Mouse (Mus musculus): ENCODE measurements around the gene Olfr297. TPM values are rescaled to one million over a fixed set of nuclear protein-coding genes. Genes with fewer than 3 reads are reported as not detected.

The Olfr297 gene
- polyA plus RNA-seq (2012; ENCODE audit: insufficient read depth, insufficient read length, missing spikeins), result not detected in 2 replicates

DNA sequence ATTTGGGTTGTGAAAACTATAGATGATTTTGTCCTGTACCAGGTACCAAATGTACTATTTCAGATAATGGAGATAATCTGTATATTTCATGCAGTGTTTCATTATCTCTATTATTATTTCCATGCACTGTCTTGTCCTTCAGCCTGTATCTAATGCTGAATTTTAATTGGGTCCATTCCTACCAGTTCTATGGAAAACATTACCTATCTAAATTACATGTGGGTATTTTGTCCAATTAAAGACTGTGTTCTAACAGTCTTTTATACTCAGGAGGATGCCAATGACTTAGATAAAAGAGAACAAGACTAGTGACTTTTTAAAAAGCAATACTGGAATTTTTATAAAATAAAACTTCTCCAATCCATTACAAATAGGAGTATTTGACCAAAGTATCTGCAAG lies at the start of gene Olfr297:
Olfr297 (plus strand) TSS at position 301 of the 400 bp plus-strand sequence.
- no peaks in the 10 kb centered on the region for H3K4me1 ChIP-seq (ENCODE audit: control insufficient read depth, insufficient read depth, insufficient read length, low read length)
- H3K27ac ChIP-seq (replicated peaks; ENCODE audit: low read depth, low read length), result no peak within 1 kb of the TSS
- no peak within 1 kb of the TSS for H3K4me3 ChIP-seq (ENCODE audit: insufficient read depth, low read depth, low read length)

DNA sequence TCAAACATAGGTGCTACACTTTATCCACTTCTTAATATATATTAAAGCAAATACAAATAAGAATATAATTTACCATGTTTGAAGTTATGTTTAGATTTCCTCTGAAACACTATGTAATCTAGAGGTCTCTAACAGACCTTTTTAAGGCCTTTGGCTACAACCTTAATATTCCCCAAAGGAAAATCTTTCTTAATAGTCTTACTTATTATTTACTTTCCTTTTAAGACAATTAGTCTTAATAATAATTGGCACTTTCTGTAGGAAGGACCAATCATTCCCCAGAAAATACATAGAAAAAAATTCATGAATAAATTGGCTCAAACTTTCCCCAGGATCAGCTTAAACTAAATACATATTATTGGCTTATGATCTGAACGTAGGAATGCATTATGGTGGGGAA lies 27.4 kb upstream of the Olfr297 start, which contains the start of gene Olfr298:
Olfr298 (minus strand) TSS at position 101 of the 400 bp plus-strand sequence.
- H3K4me1 ChIP-seq (ENCODE audit: control insufficient read depth, insufficient read depth, insufficient read length, low read length), result no peaks in the 10 kb centered on the region
- no peak within 1 kb of the TSS for H3K27ac ChIP-seq (replicated peaks; ENCODE audit: low read depth, low read length)
- H3K4me3 ChIP-seq (ENCODE audit: insufficient read depth, low read depth, low read length), result no peak within 1 kb of the TSS

Other genes with a start within 250 kb of the Olfr297 start
- not detected in 2 replicates for gene Olfr310, start 242.8 kb upstream of the Olfr297 start, polyA plus RNA-seq (2012; ENCODE audit: insufficient read depth, insufficient read length, missing spikeins)
- not detected in 2 replicates for gene Olfr309, start 206.3 kb upstream of the Olfr297 start, polyA plus RNA-seq (2012; ENCODE audit: insufficient read depth, insufficient read length, missing spikeins)
- gene Olfr308, start 194.3 kb upstream of the Olfr297 start, polyA plus RNA-seq (2012; ENCODE audit: insufficient read depth, insufficient read length, missing spikeins), result not detected in 2 replicates
- not detected in 2 replicates for gene Olfr307, start 182.4 kb upstream of the Olfr297 start, polyA plus RNA-seq (2012; ENCODE audit: insufficient read depth, insufficient read length, missing spikeins)
- not detected in 2 replicates for gene Olfr305, start 153.0 kb upstream of the Olfr297 start, polyA plus RNA-seq (2012; ENCODE audit: insufficient read depth, insufficient read length, missing spikeins)
- not detected in 2 replicates for gene Olfr304, start 133.3 kb upstream of the Olfr297 start, polyA plus RNA-seq (2012; ENCODE audit: insufficient read depth, insufficient read length, missing spikeins)
- not detected in 2 replicates for gene Olfr303, start 122.2 kb upstream of the Olfr297 start, polyA plus RNA-seq (2012; ENCODE audit: insufficient read depth, insufficient read length, missing spikeins)
- not detected in 2 replicates for gene Olfr301, start 116.1 kb upstream of the Olfr297 start, polyA plus RNA-seq (2012; ENCODE audit: insufficient read depth, insufficient read length, missing spikeins)
- not detected in 2 replicates for gene Olfr299, start 60.0 kb upstream of the Olfr297 start, polyA plus RNA-seq (2012; ENCODE audit: insufficient read depth, insufficient read length, missing spikeins)
- gene Olfr298, start 27.5 kb upstream of the Olfr297 start, polyA plus RNA-seq (2012; ENCODE audit: insufficient read depth, insufficient read length, missing spikeins), result not detected in 2 replicates
- not detected in 2 replicates for gene Olfr295, start 63.9 kb downstream of the Olfr297 start, polyA plus RNA-seq (2012; ENCODE audit: insufficient read depth, insufficient read length, missing spikeins)
- gene Olfr294, start 96.7 kb downstream of the Olfr297 start, polyA plus RNA-seq (2012; ENCODE audit: insufficient read depth, insufficient read length, missing spikeins), result not detected in 2 replicates
- not detected in 2 replicates for gene Olfr293, start 129.1 kb downstream of the Olfr297 start, polyA plus RNA-seq (2012; ENCODE audit: insufficient read depth, insufficient read length, missing spikeins)
- not detected in 2 replicates for gene Olfr292, start 168.4 kb downstream of the Olfr297 start, polyA plus RNA-seq (2012; ENCODE audit: insufficient read depth, insufficient read length, missing spikeins)

Data from brown adipose tissue, adult 24 weeks (tissue).